In genomic region chr7:130954177-130954601, GRCm38 (mm10) we compare ENCODE assay signal across 17 mouse cellular contexts. TPM values are rescaled to one million over a fixed set of nuclear protein-coding genes. Genes with fewer than 3 reads are reported as not detected.
DNase-seq lines count a peak whose midpoint lies in the region; ATAC-seq and TF ChIP-seq lines count a peak whose summit lies in the region.
"Had no signal": no experiment of that assay in that cellular context is flagged by ENCODE, and none has a peak within 500 bp of the region (broad histone marks: within the 10 kb centered on the region; RNA-seq: fewer than 3 reads in every experiment).

No protein-coding gene starts in this region.

- H3K4me3 ChIP-seq in left cerebral cortex, adult 2 months = no peak overlapping the region
- no peak overlapping the region for H3K4me3 ChIP-seq in forebrain, embryonic 16.5 days (replicated peaks; ENCODE audit: low read length)
- no peak overlapping the region for H3K4me3 ChIP-seq in hindbrain, embryonic 12.5 days
- H3K4me3 ChIP-seq in liver, embryonic 12.5 days = no peak overlapping the region
- H3K4me3 ChIP-seq: hindbrain, embryonic 15.5 days; midbrain, embryonic 15.5 days had no signal

- TF ChIP-seq CTCF in left cerebral cortex, adult 2 months (IDR thresholded peaks at IDR 0.05) = no peak

- peak; percentile 47 for DNase-seq in cerebellum, adult 11 months
- DNase-seq in cerebellum, postnatal 4 days (ENCODE audit: low spot score in 2 of 2) = no peak
- no peak for DNase-seq in left cerebral cortex, adult 2 months (ENCODE audit: extremely low spot score in 1 of 2, low spot score in 2 of 2)
- no peak for DNase-seq in left cerebral cortex, adult 18-20 months (ENCODE audit: low spot score in 2 of 2)
- DNase-seq in liver = no peak
- DNase-seq: adrenal gland, postnatal 10 days; heart, adult 18-20 months; kidney, adult 11 months; kidney, postnatal 10 days; lung, embryonic 14.5 days; thymus, adult 18-20 months had no signal

- peaks cover 3% of the 10 kb centered on the region for H3K4me1 ChIP-seq in forebrain, embryonic 16.5 days (replicated peaks; ENCODE audit: control insufficient read depth, insufficient read depth, low read length)
- H3K4me1 ChIP-seq in hindbrain, embryonic 12.5 days = no peaks in the 10 kb centered on the region
- 0 out of 2 replicates have a peak, but pooled peaks cover under 1% of the 10 kb centered on the region for H3K4me1 ChIP-seq in liver, embryonic 12.5 days
- H3K4me1 ChIP-seq: midbrain, embryonic 15.5 days had no signal

- H3K27me3 ChIP-seq in forebrain, embryonic 16.5 days (replicated peaks; ENCODE audit: control insufficient read depth, insufficient read depth, low read length) = no peaks in the 10 kb centered on the region
- H3K27me3 ChIP-seq in hindbrain, embryonic 12.5 days = no peaks in the 10 kb centered on the region
- no peaks in the 10 kb centered on the region for H3K27me3 ChIP-seq in liver, embryonic 12.5 days (replicated peaks)
- H3K27me3 ChIP-seq: hindbrain, embryonic 15.5 days; midbrain, embryonic 15.5 days had no signal

- no peaks in the 10 kb centered on the region for H3K9me3 ChIP-seq in forebrain, embryonic 16.5 days (ENCODE audit: control insufficient read depth, low read length)
- H3K9me3 ChIP-seq in hindbrain, embryonic 12.5 days (replicated peaks) = no peaks in the 10 kb centered on the region
- no peaks in the 10 kb centered on the region for H3K9me3 ChIP-seq in liver, embryonic 12.5 days (replicated peaks)
- H3K9me3 ChIP-seq: hindbrain, embryonic 15.5 days; midbrain, embryonic 15.5 days had no signal

- H3K9ac ChIP-seq in forebrain, embryonic 16.5 days (replicated peaks; ENCODE audit: low read depth, low read length) = no peak overlapping the region
- no peak overlapping the region for H3K9ac ChIP-seq in hindbrain, embryonic 12.5 days
- no peak overlapping the region for H3K9ac ChIP-seq in liver, embryonic 12.5 days
- H3K9ac ChIP-seq: hindbrain, embryonic 15.5 days; lung, embryonic 14.5 days; midbrain, embryonic 15.5 days had no signal

- no peaks in the 10 kb centered on the region for H3K36me3 ChIP-seq in forebrain, embryonic 16.5 days (ENCODE audit: control insufficient read depth, insufficient read depth)
- H3K36me3 ChIP-seq in hindbrain, embryonic 12.5 days = no peaks in the 10 kb centered on the region
- no peaks in the 10 kb centered on the region for H3K36me3 ChIP-seq in liver, embryonic 12.5 days
- H3K36me3 ChIP-seq: hindbrain, embryonic 15.5 days; midbrain, embryonic 15.5 days had no signal

- peak overlapping the region; percentile 24 for H3K27ac ChIP-seq in left cerebral cortex, adult 2 months
- peak overlapping the region; percentile 4; the same call in 1 of the 2 replicates for H3K27ac ChIP-seq in forebrain, embryonic 16.5 days (ENCODE audit: low read length)
- no peak overlapping the region for H3K27ac ChIP-seq in hindbrain, embryonic 12.5 days
- no peak overlapping the region for H3K27ac ChIP-seq in liver, embryonic 12.5 days
- H3K27ac ChIP-seq: hindbrain, embryonic 15.5 days; macrophage; midbrain, embryonic 15.5 days had no signal

- intact Hi-C loops in left cerebral cortex, adult 2 months (cut with DNase I) = no loop called here

- no peak overlapping the region for H3K4me2 ChIP-seq in forebrain, embryonic 16.5 days (ENCODE audit: low read length)
- no peak overlapping the region for H3K4me2 ChIP-seq in hindbrain, embryonic 12.5 days (replicated peaks)
- no peak overlapping the region for H3K4me2 ChIP-seq in liver, embryonic 12.5 days
- H3K4me2 ChIP-seq: hindbrain, embryonic 15.5 days; lung, embryonic 14.5 days; midbrain, embryonic 15.5 days had no signal

- WGBS in forebrain, embryonic 16.5 days = 76% methylated on average over 10 of the region's 10 CpGs
- 84% methylated on average over 10 of the region's 10 CpGs for WGBS in hindbrain, embryonic 12.5 days
- WGBS in liver, embryonic 12.5 days (ENCODE audit: insufficient replicate concordance) = 78% methylated on average over 10 of the region's 10 CpGs

- peak; percentile 65; the same call in 1 of the 2 replicates for ATAC-seq in forebrain, embryonic 16.5 days
- ATAC-seq in hindbrain, embryonic 12.5 days (ENCODE audit: low FRiP score) = no peak
- ATAC-seq in liver, embryonic 12.5 days = no peak
- ATAC-seq: midbrain, embryonic 15.5 days had no signal

RNA-seq across cellular contexts. Expression of gene Htra1, which starts 18.3 kb away (rescaled TPM):
- total RNA-seq in left cerebral cortex, adult 2 months (2021) = 100 to 1,000 TPM; 200 to 236 TPM
- 100 to 1,000 TPM; 179 to 186 TPM for total RNA-seq in left cerebral cortex, adult 18-20 months (2021)
- 20.4 and 27.9 TPM in 2 replicates for polyA plus RNA-seq in forebrain, embryonic 16.5 days (2015; fragmentation: Nextera tagmentation; extraction: Ambion mirVana)
- polyA plus RNA-seq in hindbrain, embryonic 12.5 days (2016; fragmentation: Nextera tagmentation; extraction: Ambion mirVana) = 19.0 and 23.8 TPM in 2 replicates
- 0.75 and 2.1 TPM in 2 replicates for polyA plus RNA-seq in liver, embryonic 12.5 days (2016; fragmentation: Nextera tagmentation; extraction: Ambion mirVana)

Comparison
In these comparisons a context has a peak if more than half of its experiments do, and no peak if none do; other contexts are left out.
1. H3K27ac ChIP-seq: peak in left cerebral cortex, adult 2 months (single experiment) and forebrain, embryonic 16.5 days (single experiment); none in hindbrain, embryonic 12.5 days (single experiment) and liver, embryonic 12.5 days (single experiment).